Mouse (Mus musculus): ENCODE measurements around the gene Lad1. TPM values are rescaled to one million over a fixed set of nuclear protein-coding genes. Genes with fewer than 3 reads are reported as not detected.

The Lad1 gene
- polyA plus RNA-seq, 1 experiment from 2014 or later: 0.78 TPM

DNA sequence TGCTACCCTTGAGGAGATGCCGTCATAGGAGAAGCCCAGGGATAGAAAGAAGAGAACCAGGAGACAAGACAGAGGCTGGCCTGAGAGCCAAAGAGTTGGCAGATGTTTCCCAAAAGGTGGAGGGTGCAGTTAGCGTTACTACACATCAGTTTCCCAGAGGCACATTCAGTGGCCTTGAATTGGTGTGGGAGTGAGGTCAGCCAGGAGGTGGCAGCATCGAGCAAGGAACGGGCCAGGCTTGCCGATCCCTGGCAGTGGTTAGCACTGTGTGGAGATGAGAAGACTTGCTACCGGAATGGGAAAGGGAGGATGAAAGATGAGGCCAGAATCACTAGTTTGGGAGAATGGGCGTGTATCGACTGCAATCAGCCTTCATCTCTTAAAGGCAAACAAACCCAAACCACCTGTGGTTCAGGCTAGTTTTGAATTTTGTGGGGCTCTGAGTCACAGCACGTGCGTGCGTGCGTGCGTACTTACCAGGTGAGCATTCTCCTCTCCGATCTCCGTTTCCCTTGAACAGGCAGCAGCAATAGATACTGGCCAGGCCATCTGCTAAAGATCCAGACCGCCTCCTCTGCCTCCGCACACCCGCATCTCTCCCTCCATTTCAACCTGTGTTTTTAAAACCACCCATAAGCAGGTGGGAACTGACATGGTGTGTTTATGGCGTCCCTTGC is 47.3 kb downstream of the Lad1 start:
- Histone ChIP-seq H3K27ac (replicated peaks) (no peak overlapping the region), H3K27me3 (no peaks in the 10 kb centered on the region), H3K4me1 (replicated peaks) (no peaks in the 10 kb centered on the region), H3K36me3 (no peaks in the 10 kb centered on the region), H3K9me3 (no peaks in the 10 kb centered on the region), H3K9ac (no peak overlapping the region), H3K4me3 (no peak overlapping the region), H3K4me2 (no peak overlapping the region)
- 54% methylated on average over 19 of the region's 19 CpGs for WGBS
- peak; percentile 86 for ATAC-seq (ENCODE audit: low FRiP score, low read depth)

DNA sequence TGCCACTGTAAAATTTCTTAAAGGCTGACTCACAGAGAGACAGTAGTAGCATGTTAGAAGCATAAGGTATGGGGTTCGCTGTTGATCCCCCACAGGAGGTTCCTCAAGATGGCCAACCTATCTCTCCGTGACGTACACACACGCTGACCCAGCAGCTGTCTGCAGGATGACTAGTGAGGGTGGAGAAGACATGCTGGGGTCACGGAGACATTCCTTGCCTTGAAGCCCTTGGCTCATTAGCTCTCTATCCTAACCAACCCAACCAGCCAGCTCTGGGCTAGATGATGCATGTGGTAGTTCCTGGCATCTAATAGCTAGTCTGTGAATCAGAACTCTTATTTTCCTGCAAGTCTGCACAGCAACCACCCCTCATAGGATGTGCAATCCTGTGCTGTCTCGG is 50.2 kb downstream of the Lad1 start:
- no peak overlapping the region for H3K9ac ChIP-seq
- no peaks in the 10 kb centered on the region for H3K27me3 ChIP-seq
- H3K4me2 ChIP-seq: no peak overlapping the region
- no peak for ATAC-seq (ENCODE audit: low FRiP score, low read depth)
- H3K9me3 ChIP-seq: no peaks in the 10 kb centered on the region
- no peaks in the 10 kb centered on the region for H3K36me3 ChIP-seq
- no peak overlapping the region for H3K4me3 ChIP-seq
- 95% methylated on average over 6 of the region's 6 CpGs for WGBS
- no peak overlapping the region for H3K27ac ChIP-seq (replicated peaks)
- no peaks in the 10 kb centered on the region for H3K4me1 ChIP-seq (replicated peaks)

DNA sequence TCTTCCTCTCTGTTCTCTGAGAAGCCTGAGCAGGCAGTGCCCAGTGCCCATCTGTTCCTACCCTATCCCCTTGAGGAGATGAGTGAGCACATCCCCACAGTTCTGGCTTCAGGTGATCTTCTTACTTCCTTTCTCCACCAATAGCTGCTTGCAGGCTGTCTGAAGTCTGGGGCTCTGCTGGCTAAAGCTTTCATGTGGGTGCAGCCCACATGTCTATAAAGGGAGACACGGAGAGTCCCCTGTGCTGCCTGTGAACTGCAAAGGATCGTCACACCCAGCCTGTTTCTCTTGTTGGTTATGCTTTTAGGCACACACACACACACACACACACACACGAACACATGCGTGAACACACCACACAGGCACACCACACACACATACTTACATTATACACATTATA is 54.6 kb downstream of the Lad1 start:
- 90% methylated on average over 4 of the region's 4 CpGs for WGBS
- no peak overlapping the region for H3K27ac ChIP-seq (replicated peaks)
- no peaks in the 10 kb centered on the region for H3K4me1 ChIP-seq (replicated peaks)
- H3K36me3 ChIP-seq: no peaks in the 10 kb centered on the region
- no peaks in the 10 kb centered on the region for H3K27me3 ChIP-seq
- no peak for ATAC-seq (ENCODE audit: low FRiP score, low read depth)
- H3K4me3 ChIP-seq: no peak overlapping the region
- H3K9ac ChIP-seq: no peak overlapping the region
- no peaks in the 10 kb centered on the region for H3K9me3 ChIP-seq
- no peak overlapping the region for H3K4me2 ChIP-seq

DNA sequence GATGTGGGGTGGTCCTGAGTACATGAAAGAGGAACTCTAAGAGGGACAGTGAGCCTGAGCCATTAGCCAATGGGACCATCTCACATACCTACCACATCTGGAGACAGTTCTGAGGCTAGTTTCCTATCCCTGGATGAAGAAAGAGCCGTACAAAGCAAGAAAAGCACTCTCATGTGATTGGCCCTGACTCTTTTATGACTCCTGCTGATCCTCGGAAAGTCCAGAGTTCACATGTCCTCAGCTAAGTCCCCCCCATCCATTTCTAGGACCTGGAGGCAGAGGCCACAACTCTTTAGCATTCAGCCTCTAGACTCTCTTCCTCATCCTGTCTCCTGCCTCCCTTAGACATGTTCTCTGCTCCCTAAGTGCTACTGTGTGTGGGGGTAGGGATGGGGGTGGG is 58.9 kb downstream of the Lad1 start:
- 83% methylated on average over 2 of the region's 2 CpGs for WGBS
- no peak overlapping the region for H3K9ac ChIP-seq
- no peak overlapping the region for H3K4me3 ChIP-seq
- no peak for ATAC-seq (ENCODE audit: low FRiP score, low read depth)
- H3K27ac ChIP-seq (replicated peaks): no peak overlapping the region
- no peaks in the 10 kb centered on the region for H3K4me1 ChIP-seq (replicated peaks)
- no peaks in the 10 kb centered on the region for H3K27me3 ChIP-seq
- no peak overlapping the region for H3K4me2 ChIP-seq
- H3K9me3 ChIP-seq: no peaks in the 10 kb centered on the region
- no peaks in the 10 kb centered on the region for H3K36me3 ChIP-seq

DNA sequence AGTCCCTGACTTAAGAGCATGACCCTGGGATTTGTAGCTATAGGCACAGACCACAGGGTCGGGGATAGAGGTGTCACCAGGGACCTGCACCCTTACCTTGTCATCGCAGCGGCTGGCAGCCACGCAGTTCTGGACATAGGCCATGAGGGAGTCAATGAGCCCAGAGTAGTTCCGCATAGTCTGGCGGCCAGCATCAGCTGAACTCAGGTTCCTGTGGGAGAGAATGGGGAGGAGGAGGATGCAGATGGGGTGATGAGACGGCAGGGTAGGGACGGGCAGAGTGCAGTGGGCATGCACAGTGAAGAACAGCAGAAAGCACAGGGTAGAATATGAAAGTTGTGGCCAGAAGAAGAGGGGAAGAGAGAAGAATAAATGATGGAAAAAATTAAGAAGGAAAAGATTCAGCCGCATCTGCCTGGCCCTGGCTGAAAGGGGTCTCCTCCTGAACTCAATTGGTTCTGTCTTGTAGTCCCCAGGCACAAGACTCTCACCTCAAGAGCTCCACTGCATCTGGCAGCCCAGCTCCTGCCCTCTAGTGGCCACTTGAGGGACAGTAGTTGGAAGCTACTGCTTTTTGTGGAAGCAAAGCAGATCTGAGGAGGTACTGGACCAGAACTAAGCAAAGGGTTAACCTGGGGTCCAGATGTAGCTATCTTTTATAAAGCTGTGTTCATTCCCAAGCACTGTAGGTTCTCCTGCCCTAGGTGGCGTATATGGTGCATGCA is 64.1 kb downstream of the Lad1 start:
- WGBS: 72% methylated on average over 10 of the region's 10 CpGs
- Histone ChIP-seq H3K9ac (no peak overlapping the region), H3K4me1 (replicated peaks) (no peaks in the 10 kb centered on the region), H3K27ac (replicated peaks) (no peak overlapping the region), H3K27me3 (no peaks in the 10 kb centered on the region), H3K4me3 (no peak overlapping the region), H3K36me3 (no peaks in the 10 kb centered on the region), H3K9me3 (no peaks in the 10 kb centered on the region), H3K4me2 (no peak overlapping the region)
- no peak for ATAC-seq (ENCODE audit: low FRiP score, low read depth)

Other genes starting within 250 kb of the Lad1 start
- gene Nav1, start 211.3 kb upstream of the Lad1 start, polyA plus RNA-seq (2015; fragmentation: Nextera tagmentation; extraction: Ambion mirVana): 47.8 and 51.3 TPM in 2 replicates
- gene Csrp1, start 98.5 kb upstream of the Lad1 start, polyA plus RNA-seq (2015; fragmentation: Nextera tagmentation; extraction: Ambion mirVana): 17.7 and 19.6 TPM in 2 replicates
- 34.9 and 39.9 TPM in 2 replicates for gene Phlda3, start 52.5 kb upstream of the Lad1 start, polyA plus RNA-seq (2015; fragmentation: Nextera tagmentation; extraction: Ambion mirVana)
- gene Tnni1, start 39.2 kb upstream of the Lad1 start, polyA plus RNA-seq (2015; fragmentation: Nextera tagmentation; extraction: Ambion mirVana): 1.3 and 1.8 TPM in 2 replicates
- gene Tnnt2, start 17.8 kb downstream of the Lad1 start, polyA plus RNA-seq (2015; fragmentation: Nextera tagmentation; extraction: Ambion mirVana): 0.58 and 0.93 TPM in 2 replicates
- gene Pkp1, start 100.6 kb downstream of the Lad1 start, polyA plus RNA-seq (2015; fragmentation: Nextera tagmentation; extraction: Ambion mirVana): 0.08 and 0.19 TPM in 2 replicates
- gene Igfn1, start 187.7 kb downstream of the Lad1 start, polyA plus RNA-seq (2015; fragmentation: Nextera tagmentation; extraction: Ambion mirVana): 0.05 TPM in 1 of 2 replicates, not detected in the other
- gene Tmem9, start 189.6 kb downstream of the Lad1 start, polyA plus RNA-seq (2015; fragmentation: Nextera tagmentation; extraction: Ambion mirVana): 178 and 179 TPM in 2 replicates
- 0.39 TPM in 1 of 2 replicates, not detected in the other for gene Ascl5, start 232.2 kb downstream of the Lad1 start, polyA plus RNA-seq (2015; fragmentation: Nextera tagmentation; extraction: Ambion mirVana)
- gene Cacna1s, start 234.2 kb downstream of the Lad1 start, polyA plus RNA-seq (2015; fragmentation: Nextera tagmentation; extraction: Ambion mirVana): 0.32 TPM in 1 of 2 replicates, not detected in the other